Comparison of ENCODE assay signal across 14 mouse cellular contexts in the genomic region with DNA sequence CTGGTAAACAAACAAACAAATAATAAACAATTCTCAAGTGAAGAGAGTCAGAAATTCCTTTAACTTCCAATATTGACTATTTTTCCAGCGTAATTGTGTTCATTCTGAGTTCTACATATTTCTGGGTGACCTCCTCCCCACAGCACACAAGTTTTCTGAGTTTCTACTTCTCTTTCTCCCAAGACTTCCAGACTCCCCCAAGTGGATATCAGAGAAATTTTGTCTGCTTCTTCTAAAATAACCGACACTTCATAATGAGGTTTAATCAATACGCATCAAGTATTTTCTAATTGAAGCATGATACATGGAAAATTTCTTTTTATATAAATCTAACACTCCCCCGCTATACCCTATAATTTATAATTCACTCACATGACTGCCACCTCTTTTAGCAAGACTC. TPM values are rescaled to one million over a fixed set of nuclear protein-coding genes. Genes with fewer than 3 reads are reported as not detected.
DNase-seq lines count a peak whose midpoint lies in the region; ATAC-seq lines count a peak whose summit lies in the region.
"Had no signal": no experiment of that assay in that cellular context is flagged by ENCODE, and none has a peak within 500 bp of the region (broad histone marks: within the 10 kb centered on the region; RNA-seq: fewer than 3 reads in every experiment).

No protein-coding gene starts in this region.

- peak overlapping the region; percentile 97; the same call in 1 of the 2 replicates for H3K4me2 ChIP-seq in heart, embryonic 13.5 days
- H3K4me2 ChIP-seq in neural tube, embryonic 13.5 days, result peak overlapping the region; percentile 66
- peak overlapping the region; percentile 83 for H3K4me2 ChIP-seq in hindbrain, embryonic 16.5 days (ENCODE audit: low read length)

- no peak overlapping the region for H3K27ac ChIP-seq in heart, embryonic 13.5 days (replicated peaks)
- no peak overlapping the region for H3K27ac ChIP-seq in neural tube, embryonic 13.5 days (replicated peaks)
- H3K27ac ChIP-seq in hindbrain, embryonic 16.5 days (ENCODE audit: low read depth, low read length), result no peak overlapping the region; the same call in 1 of the 2 replicates
- H3K27ac ChIP-seq: intestine, embryonic 15.5 days; limb, embryonic 10.5 days had no signal

- peaks cover 11% of the 10 kb centered on the region for H3K4me1 ChIP-seq in heart, embryonic 13.5 days
- peaks cover 21% of the 10 kb centered on the region for H3K4me1 ChIP-seq in neural tube, embryonic 13.5 days (replicated peaks)
- peaks cover 7% of the 10 kb centered on the region for H3K4me1 ChIP-seq in hindbrain, embryonic 16.5 days (ENCODE audit: control insufficient read depth, insufficient read depth, low read depth, low read length)

- H3K9me3 ChIP-seq in heart, embryonic 13.5 days, result no peaks in the 10 kb centered on the region
- no peaks in the 10 kb centered on the region for H3K9me3 ChIP-seq in neural tube, embryonic 13.5 days
- H3K9me3 ChIP-seq in hindbrain, embryonic 16.5 days (ENCODE audit: control insufficient read depth, low read length), result no peaks in the 10 kb centered on the region
- H3K9me3 ChIP-seq: intestine, embryonic 15.5 days; limb, embryonic 10.5 days had no signal

- DNase-seq in heart, adult 11 months, result no peak
- no peak for DNase-seq in neural tube, embryonic 10.5 days (ENCODE audit: extremely low spot score, low spot score)
- no peak for DNase-seq in frontal cortex, postnatal 10 days (ENCODE audit: low spot score in 2 of 2)
- no peak for DNase-seq in frontal cortex, postnatal 14 days (ENCODE audit: low spot score in 2 of 2)
- DNase-seq: adrenal gland, postnatal 10 days; cerebellum, adult 9-11 months; lung, adult 2 months; lung, postnatal 36 days had no signal

- peaks cover 30% of the 10 kb centered on the region for H3K27me3 ChIP-seq in heart, embryonic 13.5 days (replicated peaks)
- no peaks in the 10 kb centered on the region; the same call in 1 of the 2 replicates for H3K27me3 ChIP-seq in neural tube, embryonic 13.5 days
- H3K27me3 ChIP-seq in hindbrain, embryonic 16.5 days (replicated peaks; ENCODE audit: control insufficient read depth, insufficient read depth, low read length), result no peaks in the 10 kb centered on the region

- no peak overlapping the region for H3K4me3 ChIP-seq in heart, embryonic 13.5 days
- peak overlapping the region; percentile 74 for H3K4me3 ChIP-seq in neural tube, embryonic 13.5 days
- H3K4me3 ChIP-seq in hindbrain, embryonic 16.5 days (ENCODE audit: low read length), result peak overlapping the region; percentile 86
- H3K4me3 ChIP-seq: intestine, embryonic 15.5 days had no signal

- ATAC-seq in heart, embryonic 13.5 days (ENCODE audit: extremely low read depth, insufficient number of reproducible peaks, low FRiP score, low TSS enrichment), result no peak
- no peak for ATAC-seq in neural tube, embryonic 13.5 days (ENCODE audit: low read depth)
- no peak for ATAC-seq in hindbrain, embryonic 16.5 days
- ATAC-seq: intestine, embryonic 15.5 days had no signal

- H3K36me3 ChIP-seq in heart, embryonic 13.5 days, result no peaks in the 10 kb centered on the region
- H3K36me3 ChIP-seq in neural tube, embryonic 13.5 days, result no peaks in the 10 kb centered on the region
- H3K36me3 ChIP-seq in hindbrain, embryonic 16.5 days (ENCODE audit: control insufficient read depth, insufficient read depth, low read length), result no peaks in the 10 kb centered on the region
- H3K36me3 ChIP-seq: intestine, embryonic 15.5 days; limb, embryonic 10.5 days had no signal

- 66% methylated on average over 4 of the region's 4 CpGs for WGBS in heart, embryonic 13.5 days
- WGBS in neural tube, embryonic 13.5 days, result 69% methylated on average over 4 of the region's 4 CpGs
- 57% methylated on average over 4 of the region's 4 CpGs for WGBS in hindbrain, embryonic 16.5 days

- no peak overlapping the region for H3K9ac ChIP-seq in heart, embryonic 13.5 days
- H3K9ac ChIP-seq in neural tube, embryonic 13.5 days, result no peak overlapping the region; the same call in 1 of the 2 replicates
- no peak overlapping the region for H3K9ac ChIP-seq in hindbrain, embryonic 16.5 days (ENCODE audit: low read depth, low read length)
- H3K9ac ChIP-seq: intestine, embryonic 15.5 days had no signal

RNA-seq across cellular contexts. Expression of gene Zfp804a, which starts 1.4 kb away (rescaled TPM):
- 0.33 and 0.41 TPM in 2 replicates for polyA plus RNA-seq in heart, embryonic 13.5 days (2015; fragmentation: Nextera tagmentation; extraction: Ambion mirVana)
- polyA plus RNA-seq in neural tube, embryonic 13.5 days (2015; fragmentation: Nextera tagmentation; extraction: Ambion mirVana), result 9.2 and 10.9 TPM in 2 replicates
- polyA plus RNA-seq in hindbrain, embryonic 16.5 days (2015; fragmentation: Nextera tagmentation; extraction: Ambion mirVana), result 11.6 and 11.8 TPM in 2 replicates
- polyA plus RNA-seq: lung, adult 2 months; urinary bladder, adult 2 months had no signal
